Mouse (Mus musculus) megakaryocyte, adult 5-6 weeks (primary cell): ENCODE data around the gene Shkbp1. TPM values are rescaled to one million over a fixed set of nuclear protein-coding genes. Genes with fewer than 3 reads are reported as not detected.

ENCODE experiments used
- ATAC-seq: 2 replicates; pipeline ENCODE4 v1.8.0; 2016; ENCODE audit warnings: mild to moderate bottlenecking, inconsistent platforms; ENCODE audit not compliant: poor library complexity, severe bottlenecking
- total RNA-seq, 2 experiments: library from RNA; stranded (forward) in 1 of 2; stranded (reverse) in 1 of 2; fragments of 153-499, 151-499 nt in 1 of 2; fragments of 221-1000, 200-1000 nt in 1 of 2; gene quantifications; 2 replicates each; pipeline versions ENCODE4 v1.2.3 to v1.2.4; 2015 to 2017

Shkbp1 gene
- total RNA-seq (2015) (42.6 and 43.6 TPM in 2 replicates), total RNA-seq (2017) (30.9 and 34.0 TPM in 2 replicates)

- ATAC-seq: peak; percentile 81
These were observed at the start of gene Shkbp1 for GRCm38 (mm10) chr7:27355745-27356240. TSS of gene Shkbp1 (minus strand) at chr7:27356019.

- ATAC-seq: no peak
These were observed 48.6 kb upstream of the Shkbp1 start for GRCm38 (mm10) chr7:27404203-27404942.

- ATAC-seq: peak; percentile 60; the same call in 1 of the 2 replicates
These were observed 46.9 kb upstream of the Shkbp1 start for GRCm38 (mm10) chr7:27402675-27403074.

GRCm38 (mm10) chr7:27400545-27400944 lies 44.7 kb upstream of the Shkbp1 start:
- ATAC-seq: no peak

GRCm38 (mm10) chr7:27397048-27397949 lies 41.5 kb upstream of the Shkbp1 start:
- ATAC-seq: peak; percentile 89

GRCm38 (mm10) chr7:27396184-27397047 lies 40.6 kb upstream of the Shkbp1 start:
- no peak for ATAC-seq

- ATAC-seq: no peak
These were observed 39.8 kb upstream of the Shkbp1 start for GRCm38 (mm10) chr7:27395521-27396183.

GRCm38 (mm10) chr7:27391416-27391815 lies 35.6 kb upstream of the Shkbp1 start:
- ATAC-seq: no peak

- no peak for ATAC-seq
These were observed 33.4 kb upstream of the Shkbp1 start for GRCm38 (mm10) chr7:27389213-27389612.

GRCm38 (mm10) chr7:27384731-27385130 lies 28.9 kb upstream of the Shkbp1 start:
- peak; percentile 83 for ATAC-seq

GRCm38 (mm10) chr7:27384134-27384533 lies 28.3 kb upstream of the Shkbp1 start:
- no peak for ATAC-seq

- no peak for ATAC-seq
These were observed 27.4 kb upstream of the Shkbp1 start for GRCm38 (mm10) chr7:27383233-27383632.

GRCm38 (mm10) chr7:27381560-27381959 lies 25.7 kb upstream of the Shkbp1 start:
- no peak for ATAC-seq

- ATAC-seq: no peak
These were observed 25.2 kb upstream of the Shkbp1 start for GRCm38 (mm10) chr7:27381009-27381408.

GRCm38 (mm10) chr7:27379836-27380235 lies 24.0 kb upstream of the Shkbp1 start:
- no peak for ATAC-seq

GRCm38 (mm10) chr7:27378431-27378830 lies 22.6 kb upstream of the Shkbp1 start:
- ATAC-seq: no peak; the same call in 1 of the 2 replicates

GRCm38 (mm10) chr7:27375274-27375673 lies 19.5 kb upstream of the Shkbp1 start:
- ATAC-seq: no peak

GRCm38 (mm10) chr7:27371715-27372462 lies 16.1 kb upstream of the Shkbp1 start:
- no peak for ATAC-seq

- no peak for ATAC-seq
These were observed 13.3 kb upstream of the Shkbp1 start for GRCm38 (mm10) chr7:27369111-27369510.
